Mouse (Mus musculus): ENCODE data around the gene Lrrc4c. TPM values are rescaled to one million over a fixed set of nuclear protein-coding genes. Genes with fewer than 3 reads are reported as not detected.

The Lrrc4c gene
- polyA plus RNA-seq, 1 experiment, result 19.9 TPM

DNA sequence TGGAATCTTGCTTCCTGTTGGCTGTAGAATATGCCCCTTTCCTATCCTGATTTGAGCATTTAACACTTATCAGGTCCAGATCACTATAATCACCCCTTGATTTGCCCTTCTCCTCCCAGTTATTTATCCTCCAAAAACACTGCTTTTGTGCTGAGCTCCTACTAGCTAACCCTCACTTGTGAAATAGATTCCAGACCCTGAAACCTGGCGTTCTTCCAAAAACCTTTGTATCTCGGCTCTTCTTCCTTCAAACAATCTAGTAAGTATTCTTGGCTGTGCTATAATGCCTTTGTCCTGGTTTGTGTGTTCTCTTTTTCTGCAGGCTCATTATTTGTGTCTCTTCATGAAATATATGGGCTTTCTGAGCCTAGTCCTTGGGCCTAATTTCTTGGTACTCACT, 1167.6 kb downstream of the Lrrc4c start:
- DNase-seq, result peak in 1 of 2 experiments; percentile 17
- 48% methylated on average over 2 of the region's 2 CpGs for WGBS
- Histone ChIP-seq H3K4me1 (ENCODE audit: control insufficient read depth, insufficient read depth, low read length) (peaks cover 3% of the 10 kb centered on the region; the same call in 1 of the 2 replicates), H3K4me3 (replicated peaks; ENCODE audit: insufficient read depth, low read depth, low read length) (no peak overlapping the region), H3K27me3 (ENCODE audit: control insufficient read depth, insufficient read depth, low read length) (no peaks in the 10 kb centered on the region), H3K27ac (ENCODE audit: insufficient read depth, low read length) (no peak overlapping the region; the same call in 1 of the 2 replicates)
- TF ChIP-seq CTCF (IDR thresholded peaks at IDR 0.05; ENCODE audit: borderline replicate concordance, insufficient read depth, low read depth, low read length) (no peak), POLR2A (IDR thresholded peaks at IDR 0.05; ENCODE audit: borderline replicate concordance, insufficient read depth, low read length) (no peak)

DNA sequence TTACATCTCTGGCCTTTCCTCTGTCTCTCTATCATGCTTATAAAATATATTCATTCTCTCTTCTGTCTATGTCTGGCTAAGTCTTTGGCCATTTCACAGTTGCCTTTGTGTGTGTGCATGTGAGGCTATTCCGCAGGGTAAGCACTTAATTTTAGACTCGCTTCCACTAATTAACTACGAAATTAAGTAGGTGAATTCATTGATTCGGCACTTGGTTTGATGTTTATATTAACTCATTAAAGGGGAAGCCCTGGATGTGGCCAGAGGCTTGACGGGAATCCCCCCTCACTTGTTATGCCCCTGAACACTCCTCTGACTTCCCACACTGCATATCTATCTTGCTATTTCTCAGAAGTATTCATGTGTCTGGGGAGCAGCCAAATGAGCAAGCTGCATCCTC, 1169.6 kb downstream of the Lrrc4c start:
- Histone ChIP-seq H3K4me1 (ENCODE audit: control insufficient read depth, insufficient read depth, low read length) (peaks cover 3% of the 10 kb centered on the region; the same call in 1 of the 2 replicates), H3K4me3 (replicated peaks; ENCODE audit: insufficient read depth, low read depth, low read length) (no peak overlapping the region), H3K27me3 (ENCODE audit: control insufficient read depth, insufficient read depth, low read length) (no peaks in the 10 kb centered on the region), H3K27ac (ENCODE audit: insufficient read depth, low read length) (no peak overlapping the region)
- 59% methylated on average over 5 of the region's 5 CpGs for WGBS
- DNase-seq, result no peak
- no peak for TF ChIP-seq CTCF (IDR thresholded peaks at IDR 0.05; ENCODE audit: borderline replicate concordance, insufficient read depth, low read depth, low read length)
- no peak for TF ChIP-seq POLR2A (IDR thresholded peaks at IDR 0.05; ENCODE audit: borderline replicate concordance, insufficient read depth, low read length)

DNA sequence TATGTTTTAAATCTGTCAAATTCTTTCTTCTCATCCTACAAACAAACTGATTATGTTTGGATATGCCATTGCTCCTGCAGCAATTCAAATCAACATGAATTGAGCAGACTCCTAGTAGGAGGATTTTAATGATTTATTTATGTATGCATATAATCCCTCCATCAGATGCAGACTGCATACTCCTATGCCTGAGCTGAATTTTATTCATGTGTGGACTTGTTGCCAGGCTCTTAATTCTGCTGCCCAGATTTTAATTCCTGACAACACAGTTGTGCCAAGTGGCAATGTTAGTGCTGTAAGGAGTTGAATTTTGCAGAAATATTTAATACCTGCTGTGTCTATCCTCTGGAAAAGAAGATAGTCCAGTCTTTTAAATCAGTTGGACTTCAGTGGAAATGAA, 1179.1 kb downstream of the Lrrc4c start:
- no peak overlapping the region for H3K4me3 ChIP-seq (replicated peaks; ENCODE audit: insufficient read depth, low read depth, low read length)
- H3K27ac ChIP-seq (ENCODE audit: insufficient read depth, low read length), result no peak overlapping the region
- no peak for DNase-seq
- H3K4me1 ChIP-seq (ENCODE audit: control insufficient read depth, insufficient read depth, low read length), result no peaks in the 10 kb centered on the region
- no peak for TF ChIP-seq POLR2A (IDR thresholded peaks at IDR 0.05; ENCODE audit: borderline replicate concordance, insufficient read depth, low read length)
- no peak for TF ChIP-seq CTCF (IDR thresholded peaks at IDR 0.05; ENCODE audit: borderline replicate concordance, insufficient read depth, low read depth, low read length)
- no peaks in the 10 kb centered on the region for H3K27me3 ChIP-seq (ENCODE audit: control insufficient read depth, insufficient read depth, low read length)

DNA sequence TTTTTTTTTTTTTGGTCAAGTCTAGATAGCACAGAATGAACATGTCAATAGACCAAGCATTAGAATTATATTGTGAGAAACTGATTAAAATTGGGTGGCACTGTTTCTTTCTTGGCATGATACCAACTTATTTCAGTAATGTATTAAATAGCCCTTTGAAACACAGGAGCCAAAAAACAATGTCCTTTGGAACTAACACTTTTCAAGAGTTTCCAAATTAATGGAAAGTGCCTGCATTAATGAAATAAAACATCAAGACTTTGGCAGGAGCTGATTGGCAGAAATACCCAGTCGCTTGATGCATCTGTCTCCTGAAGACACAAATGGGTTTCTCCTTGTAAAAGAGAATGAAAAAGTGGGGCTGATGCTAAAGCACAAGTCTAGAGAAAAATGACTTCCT, 1184.5 kb downstream of the Lrrc4c start:
- Histone ChIP-seq H3K27me3 (ENCODE audit: control insufficient read depth, insufficient read depth, low read length) (no peaks in the 10 kb centered on the region), H3K4me3 (replicated peaks; ENCODE audit: insufficient read depth, low read depth, low read length) (no peak overlapping the region), H3K4me1 (ENCODE audit: control insufficient read depth, insufficient read depth, low read length) (no peaks in the 10 kb centered on the region), H3K27ac (ENCODE audit: insufficient read depth, low read length) (no peak overlapping the region)
- TF ChIP-seq CTCF (IDR thresholded peaks at IDR 0.05; ENCODE audit: borderline replicate concordance, insufficient read depth, low read depth, low read length), result no peak
- WGBS, result 98% methylated on average over 1 of the region's 1 CpGs
- DNase-seq, result no peak

DNA sequence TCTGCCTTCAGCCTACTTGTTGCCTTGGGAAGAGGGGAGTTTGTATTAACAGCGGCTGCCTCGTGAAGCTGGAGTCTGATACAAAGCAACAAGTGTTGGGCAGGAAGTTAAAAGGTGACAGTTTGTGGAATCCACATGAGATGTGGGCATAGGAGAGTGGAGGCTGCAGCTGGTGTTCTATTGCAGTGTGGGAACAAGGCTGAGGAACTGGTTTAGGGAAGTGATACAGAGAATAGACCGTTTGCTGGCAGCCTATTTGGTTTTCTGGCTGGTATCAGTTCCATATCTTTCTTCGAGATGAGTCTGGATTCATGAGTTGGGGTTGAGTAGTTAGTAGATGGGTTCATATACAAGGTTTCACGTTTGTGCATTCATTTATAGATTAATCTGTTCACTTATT, 1186.9 kb downstream of the Lrrc4c start:
- H3K27me3 ChIP-seq (ENCODE audit: control insufficient read depth, insufficient read depth, low read length), result no peaks in the 10 kb centered on the region
- no peak overlapping the region for H3K4me3 ChIP-seq (replicated peaks; ENCODE audit: insufficient read depth, low read depth, low read length)
- no peaks in the 10 kb centered on the region for H3K4me1 ChIP-seq (ENCODE audit: control insufficient read depth, insufficient read depth, low read length)
- 88% methylated on average over 5 of the region's 5 CpGs for WGBS
- no peak for DNase-seq
- no peak overlapping the region for H3K27ac ChIP-seq (ENCODE audit: insufficient read depth, low read length)
- TF ChIP-seq POLR2A (IDR thresholded peaks at IDR 0.05; ENCODE audit: borderline replicate concordance, insufficient read depth, low read length) (no peak), CTCF (IDR thresholded peaks at IDR 0.05; ENCODE audit: borderline replicate concordance, insufficient read depth, low read depth, low read length) (no peak)

DNA sequence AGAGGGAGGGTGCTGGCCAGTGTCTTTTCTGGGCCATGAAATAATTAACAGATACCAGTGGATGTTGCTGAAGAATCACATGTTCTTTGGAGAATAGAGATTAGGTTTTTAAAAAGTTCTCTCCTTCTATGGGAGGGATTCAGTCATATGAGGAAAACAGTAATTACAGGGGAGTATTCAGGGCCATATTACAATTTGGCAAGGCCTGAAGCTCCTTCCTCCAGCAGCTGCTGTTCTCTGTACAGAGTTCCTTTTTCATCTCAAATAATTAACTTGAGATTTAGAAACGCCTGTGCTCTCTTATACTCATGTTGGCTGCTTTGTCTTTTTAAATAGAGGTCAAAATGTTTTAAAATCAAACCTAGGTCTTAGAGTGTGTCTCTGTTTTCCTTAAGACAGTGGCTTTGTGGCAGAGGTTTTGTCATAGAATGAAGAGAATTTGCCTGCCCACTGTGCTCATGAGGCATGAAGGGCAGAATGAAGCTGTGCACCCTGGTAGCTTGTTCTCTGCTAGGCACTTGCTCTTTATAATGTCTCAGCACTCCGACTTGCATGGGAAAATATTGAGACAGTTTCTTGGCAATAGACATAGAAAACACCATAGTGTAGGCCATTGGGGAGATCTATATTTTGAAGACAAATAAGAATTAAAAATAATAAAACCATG, 1206.4 kb downstream of the Lrrc4c start:
- Histone ChIP-seq H3K4me1 (ENCODE audit: control insufficient read depth, insufficient read depth, low read length) (no peaks in the 10 kb centered on the region), H3K27ac (ENCODE audit: insufficient read depth, low read length) (no peak overlapping the region)
- DNase-seq, result no peak

DNA sequence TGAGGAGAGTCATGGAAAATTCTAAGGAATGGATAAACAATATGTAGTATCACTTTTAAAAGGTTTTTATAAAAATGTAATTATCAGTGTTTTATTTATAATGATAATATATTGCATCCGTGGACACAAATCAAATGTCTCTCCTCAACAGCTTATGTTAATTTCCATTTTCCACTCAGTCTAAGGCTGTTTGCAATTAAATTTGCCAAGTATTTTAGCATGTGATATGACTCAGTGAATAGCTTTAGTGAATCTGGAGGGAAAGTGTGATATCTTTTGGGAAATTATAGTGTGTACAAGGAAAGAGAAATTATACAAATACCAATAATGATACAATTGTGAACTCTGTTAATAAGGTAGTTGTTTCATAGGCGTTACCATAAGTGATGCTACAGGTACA, 1207.1 kb downstream of the Lrrc4c start:
- H3K4me3 ChIP-seq (replicated peaks; ENCODE audit: insufficient read depth, low read depth, low read length), result no peak overlapping the region
- TF ChIP-seq POLR2A (IDR thresholded peaks at IDR 0.05; ENCODE audit: borderline replicate concordance, insufficient read depth, low read length), result no peak
- TF ChIP-seq CTCF (IDR thresholded peaks at IDR 0.05; ENCODE audit: borderline replicate concordance, insufficient read depth, low read depth, low read length), result no peak
- DNase-seq, result no peak
- WGBS, result 82% methylated on average over 2 of the region's 2 CpGs
- H3K27ac ChIP-seq (ENCODE audit: insufficient read depth, low read length), result no peak overlapping the region
- no peaks in the 10 kb centered on the region for H3K27me3 ChIP-seq (ENCODE audit: control insufficient read depth, insufficient read depth, low read length)
- no peaks in the 10 kb centered on the region for H3K4me1 ChIP-seq (ENCODE audit: control insufficient read depth, insufficient read depth, low read length)

More for the DNA sequence above, 1206.4 kb downstream of the Lrrc4c start:
- 31% methylated on average over 2 of the region's 2 CpGs for WGBS
- H3K27me3 ChIP-seq (ENCODE audit: control insufficient read depth, insufficient read depth, low read length), result no peaks in the 10 kb centered on the region
- no peak overlapping the region for H3K4me3 ChIP-seq (replicated peaks; ENCODE audit: insufficient read depth, low read depth, low read length)
- TF ChIP-seq POLR2A (IDR thresholded peaks at IDR 0.05; ENCODE audit: borderline replicate concordance, insufficient read depth, low read length) (no peak), CTCF (IDR thresholded peaks at IDR 0.05; ENCODE audit: borderline replicate concordance, insufficient read depth, low read depth, low read length) (no peak)

DNA sequence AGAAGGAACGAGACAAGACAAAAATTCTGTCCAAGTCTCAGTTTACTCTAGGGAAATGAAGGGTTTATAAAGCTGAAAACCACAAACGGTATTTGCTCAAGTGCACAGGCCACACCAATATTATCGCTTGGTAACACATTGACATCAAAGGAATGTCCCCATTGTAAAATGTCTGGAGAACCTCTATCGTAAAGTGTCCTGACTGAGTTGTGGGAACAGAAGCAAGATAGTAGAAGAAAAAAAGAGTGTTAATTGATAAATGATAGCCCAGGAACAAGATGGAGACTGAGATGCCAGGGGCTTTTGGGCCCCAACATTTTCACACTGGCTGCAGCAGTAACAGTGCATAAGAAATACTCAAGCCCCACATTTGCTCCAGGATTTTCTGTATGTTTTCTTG, 1212.7 kb downstream of the Lrrc4c start:
- DNase-seq, result no peak

More for the DNA sequence above, 1212.7 kb downstream of the Lrrc4c start:
- H3K27me3 ChIP-seq (ENCODE audit: control insufficient read depth, insufficient read depth, low read length), result no peaks in the 10 kb centered on the region
- WGBS, result 70% methylated on average over 4 of the region's 4 CpGs
- no peaks in the 10 kb centered on the region for H3K4me1 ChIP-seq (ENCODE audit: control insufficient read depth, insufficient read depth, low read length)
- H3K27ac ChIP-seq (ENCODE audit: insufficient read depth, low read length), result no peak overlapping the region
- TF ChIP-seq CTCF (IDR thresholded peaks at IDR 0.05; ENCODE audit: borderline replicate concordance, insufficient read depth, low read depth, low read length) (no peak), POLR2A (IDR thresholded peaks at IDR 0.05; ENCODE audit: borderline replicate concordance, insufficient read depth, low read length) (no peak)
- H3K4me3 ChIP-seq (replicated peaks; ENCODE audit: insufficient read depth, low read depth, low read length), result no peak overlapping the region

Measured in cerebellum, adult 2 months (tissue).